Mouse (Mus musculus) ES-E14 (cell line): ENCODE measurements at regions not wholly inside any gene's neighbourhood (a gene's known extent, or its start where the extent isn't known, plus 50 kb on each side); places are given as distances from the start of the nearest gene placed in this dataset.

Source experiments
- CHD2 ChIP-seq: IDR thresholded peaks from 2 replicates; pipeline ENCODE4 v1.6.1; 2014; ENCODE audit warnings: mild to moderate bottlenecking, low read depth, low read length, inconsistent platforms
- HCFC1 ChIP-seq: IDR thresholded peaks from 2 replicates; pipeline ENCODE4 v1.6.1; 2012; ENCODE audit warnings: low read length, inconsistent platforms, borderline replicate concordance; ENCODE audit not compliant: insufficient read depth
- MAFK ChIP-seq: IDR thresholded peaks from 2 replicates; pipeline ENCODE4 v1.6.1; 2014; ENCODE audit warnings: mild to moderate bottlenecking, low read depth, low read length, inconsistent platforms; ENCODE audit not compliant: insufficient read depth
- ZC3H11A ChIP-seq: IDR thresholded peaks from 2 replicates; pipeline ENCODE4 v1.6.1; 2012; ENCODE audit warnings: low read depth, mild to moderate bottlenecking, inconsistent platforms, low read length, borderline replicate concordance
- ZNF384 ChIP-seq: IDR thresholded peaks from 2 replicates; pipeline ENCODE4 v1.6.1; 2012; ENCODE audit warnings: low read depth, low read length, inconsistent platforms

GRCm38 (mm10) chr14:80128181-80128580 lies 144.3 kb downstream of the Olfm4 start:
- TF ChIP-seq MAFK (no peak), CHD2 (no peak), HCFC1 (no peak), ZC3H11A (no peak), ZNF384 (no peak)
